18 mouse cellular contexts compared by ENCODE assay signal in the genomic region with DNA sequence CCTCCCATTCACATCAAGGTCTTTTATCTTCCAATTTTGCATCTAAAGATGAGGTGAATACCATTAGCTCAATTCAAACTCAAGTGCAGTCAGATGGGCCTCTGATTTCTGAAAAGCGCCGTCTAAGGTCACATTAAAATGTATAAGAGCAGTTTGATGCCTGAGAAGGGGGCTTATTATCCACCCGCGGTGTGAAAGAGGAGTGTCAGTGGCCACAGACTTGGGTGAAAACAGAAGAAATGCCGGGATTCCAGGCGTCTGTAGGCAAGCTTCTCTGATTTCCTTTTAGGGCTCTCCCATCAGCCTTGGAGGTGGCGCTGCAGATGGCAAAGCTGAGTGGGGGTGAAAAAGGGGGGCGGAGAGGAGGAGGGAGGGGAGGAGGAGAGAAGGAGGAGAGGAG.
DNase-seq lines count a peak whose midpoint lies in the region; ATAC-seq lines count a peak whose summit lies in the region.
"Had no signal": no experiment of that assay in that cellular context is flagged by ENCODE, and none has a peak within 500 bp of the region (broad histone marks: within the 10 kb centered on the region; RNA-seq: fewer than 3 reads in every experiment).

No protein-coding gene starts in this region.

- 12% methylated on average over 6 of the region's 8 CpGs for WGBS in hindbrain, embryonic 11.5 days
- 9% methylated on average over 7 of the region's 8 CpGs for WGBS in hindbrain, embryonic 14.5 days
- WGBS in forebrain, embryonic 15.5 days = 6% methylated on average over 7 of the region's 8 CpGs
- 17% methylated on average over 8 of the region's 8 CpGs for WGBS in kidney, embryonic 15.5 days

- H3K4me2 ChIP-seq in hindbrain, embryonic 11.5 days (replicated peaks; ENCODE audit: low read depth, low read length) = no peak overlapping the region
- no peak overlapping the region for H3K4me2 ChIP-seq in hindbrain, embryonic 14.5 days (replicated peaks)
- H3K4me2 ChIP-seq in forebrain, embryonic 15.5 days (replicated peaks) = peak overlapping the region; percentile 16; the same call in 1 of the 2 replicates
- no peak overlapping the region for H3K4me2 ChIP-seq in kidney, embryonic 15.5 days
- H3K4me2 ChIP-seq: heart, embryonic 13.5 days; liver, embryonic 12.5 days; lung, embryonic 14.5 days had no signal

- no peaks in the 10 kb centered on the region for H3K36me3 ChIP-seq in hindbrain, embryonic 11.5 days (ENCODE audit: control insufficient read depth, insufficient read depth, low read length)
- no peaks in the 10 kb centered on the region for H3K36me3 ChIP-seq in hindbrain, embryonic 14.5 days (replicated peaks; ENCODE audit: control insufficient read depth, insufficient read depth)
- H3K36me3 ChIP-seq in forebrain, embryonic 15.5 days = no peaks in the 10 kb centered on the region
- H3K36me3 ChIP-seq in kidney, embryonic 15.5 days = no peaks in the 10 kb centered on the region
- H3K36me3 ChIP-seq: heart, embryonic 13.5 days; liver, embryonic 12.5 days had no signal

- DNase-seq in hindbrain, embryonic 11.5 days (ENCODE audit: low spot score) = peak; percentile 26
- no peak for DNase-seq in hindbrain, embryonic 14.5 days (ENCODE audit: low spot score)
- peak; percentile 27 for DNase-seq in thymus, postnatal 4 days
- no peak for DNase-seq in thymus, postnatal 25 days
- DNase-seq in layer of hippocampus, adult 8-10 months (ENCODE audit: low spot score in 2 of 2) = no peak
- no peak for DNase-seq in layer of hippocampus, adult 18-20 months (ENCODE audit: low spot score in 2 of 2)
- DNase-seq: cerebellum, adult 9-10 months; gastrocnemius, postnatal 10 days; heart, adult 18-20 months; kidney, adult 8-10 months; lung, postnatal 36 days; right cerebral cortex, postnatal 4 days; thymus, adult 2 months had no signal

- no peak overlapping the region for H3K9ac ChIP-seq in hindbrain, embryonic 11.5 days (ENCODE audit: low read depth, low read length)
- H3K9ac ChIP-seq in hindbrain, embryonic 14.5 days = no peak overlapping the region
- H3K9ac ChIP-seq in forebrain, embryonic 15.5 days (replicated peaks) = no peak overlapping the region
- H3K9ac ChIP-seq in kidney, embryonic 15.5 days = no peak overlapping the region
- H3K9ac ChIP-seq: heart, embryonic 13.5 days; liver, embryonic 12.5 days; lung, embryonic 14.5 days had no signal

- no peaks in the 10 kb centered on the region for H3K4me1 ChIP-seq in hindbrain, embryonic 11.5 days (replicated peaks; ENCODE audit: control insufficient read depth, insufficient read depth, low read length)
- H3K4me1 ChIP-seq in hindbrain, embryonic 14.5 days (replicated peaks; ENCODE audit: control insufficient read depth, insufficient read depth, low read length) = 0 out of 2 replicates have a peak, but pooled peaks cover 5% of the 10 kb centered on the region
- H3K4me1 ChIP-seq in forebrain, embryonic 15.5 days = peaks cover 19% of the 10 kb centered on the region
- peaks cover 7% of the 10 kb centered on the region; the same call in 1 of the 2 replicates for H3K4me1 ChIP-seq in kidney, embryonic 15.5 days
- H3K4me1 ChIP-seq: heart, embryonic 13.5 days; liver, embryonic 12.5 days had no signal

- H3K27me3 ChIP-seq in hindbrain, embryonic 11.5 days (ENCODE audit: control insufficient read depth, insufficient read depth, low read length) = no peaks in the 10 kb centered on the region
- no peaks in the 10 kb centered on the region for H3K27me3 ChIP-seq in hindbrain, embryonic 14.5 days (ENCODE audit: control insufficient read depth, insufficient read depth, low read length)
- H3K27me3 ChIP-seq in forebrain, embryonic 15.5 days = no peaks in the 10 kb centered on the region
- peaks cover 4% of the 10 kb centered on the region; the same call in 1 of the 2 replicates for H3K27me3 ChIP-seq in kidney, embryonic 15.5 days
- H3K27me3 ChIP-seq: heart, embryonic 13.5 days; liver, embryonic 12.5 days had no signal

- H3K27ac ChIP-seq in hindbrain, embryonic 11.5 days (ENCODE audit: low read depth, low read length) = no peak overlapping the region
- H3K27ac ChIP-seq in hindbrain, embryonic 14.5 days = no peak overlapping the region
- peak overlapping the region; percentile 76 for H3K27ac ChIP-seq in forebrain, embryonic 15.5 days (replicated peaks)
- H3K27ac ChIP-seq in kidney, embryonic 15.5 days = no peak overlapping the region
- H3K27ac ChIP-seq: heart, embryonic 13.5 days; liver, embryonic 12.5 days had no signal

- H3K4me3 ChIP-seq in hindbrain, embryonic 11.5 days (ENCODE audit: low read depth, low read length) = no peak overlapping the region
- H3K4me3 ChIP-seq in hindbrain, embryonic 14.5 days (replicated peaks; ENCODE audit: low read length) = no peak overlapping the region
- H3K4me3 ChIP-seq in forebrain, embryonic 15.5 days = no peak overlapping the region
- no peak overlapping the region for H3K4me3 ChIP-seq in kidney, embryonic 15.5 days (replicated peaks)
- H3K4me3 ChIP-seq: heart, embryonic 13.5 days; liver, embryonic 12.5 days had no signal

- H3K9me3 ChIP-seq in hindbrain, embryonic 11.5 days (ENCODE audit: control insufficient read depth, low read length) = no peaks in the 10 kb centered on the region
- 0 out of 2 replicates have a peak, but pooled peaks cover 4% of the 10 kb centered on the region for H3K9me3 ChIP-seq in hindbrain, embryonic 14.5 days (ENCODE audit: control insufficient read depth, low read length)
- no peaks in the 10 kb centered on the region for H3K9me3 ChIP-seq in forebrain, embryonic 15.5 days
- H3K9me3 ChIP-seq in kidney, embryonic 15.5 days (replicated peaks) = no peaks in the 10 kb centered on the region
- H3K9me3 ChIP-seq: heart, embryonic 13.5 days; liver, embryonic 12.5 days had no signal

- no peak for ATAC-seq in hindbrain, embryonic 11.5 days (ENCODE audit: low FRiP score)
- no peak for ATAC-seq in hindbrain, embryonic 14.5 days (ENCODE audit: low FRiP score)
- 0 out of 2 replicates have a peak, but pooled peaks have one; percentile 26 for ATAC-seq in forebrain, embryonic 15.5 days (replicated peaks)
- ATAC-seq in kidney, embryonic 15.5 days (replicated peaks; ENCODE audit: low FRiP score) = no peak
- ATAC-seq: liver, embryonic 12.5 days had no signal

Comparison
In these comparisons a context has a peak if more than half of its experiments do, and no peak if none do; other contexts are left out.
1. DNase-seq: peak in hindbrain, embryonic 11.5 days (single experiment) and thymus, postnatal 4 days (single experiment); none in hindbrain, embryonic 14.5 days (single experiment), thymus, postnatal 25 days (single experiment), layer of hippocampus, adult 8-10 months (0 of 2) and layer of hippocampus, adult 18-20 months (0 of 2).